Mouse (Mus musculus) liver, embryonic 14.5 days (tissue): ENCODE measurements at regions not wholly inside any gene's neighbourhood (a gene's known extent, or its start where the extent isn't known, plus 50 kb on each side); places are given as distances from the start of the nearest gene placed in this dataset.

Experiments
- ATAC-seq: fragments of 200-750 bp; cut with Nextera tagmentation; 2 replicates; pipeline ENCODE4 v1.8.0; 2017; ENCODE audit warnings: moderate number of reproducible peaks, mild to moderate bottlenecking, moderate library complexity; ENCODE audit not compliant: insufficient read depth
- DNase-seq, 3 experiments: peaks; one replicate each; pipeline ENCODE4 v3.0.0-alpha.2; 2012 to 2013; ENCODE audit warnings: low read depth in 3 of 3, low spot score in 3 of 3
- H3K27ac ChIP-seq: fragments of 300-500 bp; sonication (generic); 2 replicates; pipeline ENCODE4 v1.5.1; 2014; ENCODE audit warnings: moderate library complexity, mild to moderate bottlenecking, control low read depth, inconsistent platforms
- H3K27me3 ChIP-seq: fragments of 300-500 bp; sonication (generic); 2 replicates; pipeline ENCODE4 v1.6.1; 2014; ENCODE audit warnings: mild to moderate bottlenecking, low read length, moderate library complexity; ENCODE audit not compliant: control insufficient read depth, insufficient read depth
- H3K36me3 ChIP-seq: fragments of 300-500 bp; sonication (generic); replicated peaks from 2 replicates; pipeline ENCODE4 v1.6.1; 2014; ENCODE audit warnings: low read depth; ENCODE audit not compliant: control insufficient read depth, insufficient read depth
- H3K4me1 ChIP-seq, 2 experiments: fragments of 200-500 bp in 1 of 2; fragments of 300-500 bp in 1 of 2; sonication (generic) in 1 of 2; replicated peaks; 2 replicates each; pipeline ENCODE4 v1.6.1; 2012 to 2014; ENCODE audit warnings: antibody characterized with exemption in 1 of 2, inconsistent platforms in 1 of 2, low read length in 1 of 2; ENCODE audit not compliant: control insufficient read depth in 2 of 2, insufficient read depth in 2 of 2
- H3K4me2 ChIP-seq: fragments of 300-500 bp; sonication (generic); 2 replicates; pipeline ENCODE4 v1.6.1; 2014; ENCODE audit warnings: low read depth, mild to moderate bottlenecking, control low read depth, moderate library complexity
- H3K4me3 ChIP-seq, 2 experiments: fragments of 200-500 bp in 1 of 2; fragments of 300-500 bp in 1 of 2; sonication (generic) in 1 of 2; 2 replicates each; pipeline ENCODE4 v1.5.1; 2012 to 2014; ENCODE audit warnings: low read depth in 2 of 2, low read length in 2 of 2, mild to moderate bottlenecking in 2 of 2, control low read depth in 1 of 2, inconsistent platforms in 1 of 2, moderate library complexity in 1 of 2; ENCODE audit not compliant: insufficient read depth in 1 of 2
- H3K9ac ChIP-seq: fragments of 300-500 bp; sonication (generic); replicated peaks from 2 replicates; pipeline ENCODE4 v1.6.1; 2014; ENCODE audit warnings: mild to moderate bottlenecking, control low read depth, moderate library complexity
- H3K9me3 ChIP-seq: fragments of 300-500 bp; sonication (generic); 2 replicates; pipeline ENCODE4 v1.6.1; 2016; ENCODE audit warnings: low read length, mixed read lengths; ENCODE audit not compliant: control insufficient read depth
- CTCF ChIP-seq: IDR thresholded peaks from 2 replicates; pipeline ENCODE4 v1.5.1; 2016; ENCODE audit warnings: antibody characterized with exemption, low read depth, control low read depth
- EP300 ChIP-seq: IDR thresholded peaks from 2 replicates; pipeline ENCODE4 v1.6.1; 2016; ENCODE audit warnings: antibody characterized with exemption, low read depth
- WGBS: fragments of 180-500 bp; shearing (Covaris S2); extraction: QIAGEN DNeasy Blood & Tissue Kit; methylation state at CpG from one replicate; pipeline ENCODE4 v1.1.7; 2014; ENCODE audit not compliant: insufficient replicate concordance; 5-methylcytosine and 5-hydroxymethylcytosine counted together

DNA sequence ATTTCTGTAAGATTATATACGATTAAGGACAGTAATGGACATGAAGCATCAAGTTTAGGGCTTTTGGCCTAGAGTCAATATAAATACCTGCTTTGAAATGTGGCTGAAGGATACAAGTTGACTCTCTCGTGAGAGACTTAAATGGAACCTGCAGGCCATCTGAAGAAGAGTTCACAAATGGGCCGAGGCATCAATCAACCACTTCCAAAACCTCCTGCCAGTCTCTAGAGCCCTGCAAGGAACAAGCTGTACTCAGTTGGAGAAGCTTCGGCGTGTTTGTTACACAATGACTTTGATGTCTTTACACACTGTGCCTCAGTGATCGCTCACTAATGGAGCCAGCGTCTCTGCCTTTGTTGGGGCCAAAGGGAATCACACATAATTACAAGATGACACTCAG, 146.1 kb upstream of the Ccnd2 start:
- no peaks in the 10 kb centered on the region for H3K9me3 ChIP-seq
- H3K4me1 ChIP-seq: no peaks in the 10 kb centered on the region
- H3K27ac ChIP-seq: no peak overlapping the region
- H3K27me3 ChIP-seq: no peaks in the 10 kb centered on the region
- no peak overlapping the region for H3K9ac ChIP-seq
- DNase-seq (no peak), ATAC-seq (no peak)
- 66% methylated on average over 7 of the region's 7 CpGs for WGBS
- no peaks in the 10 kb centered on the region for H3K36me3 ChIP-seq
- no peak for TF ChIP-seq CTCF
- no peak for TF ChIP-seq EP300
- no peak overlapping the region for H3K4me3 ChIP-seq
- no peak overlapping the region for H3K4me2 ChIP-seq

DNA sequence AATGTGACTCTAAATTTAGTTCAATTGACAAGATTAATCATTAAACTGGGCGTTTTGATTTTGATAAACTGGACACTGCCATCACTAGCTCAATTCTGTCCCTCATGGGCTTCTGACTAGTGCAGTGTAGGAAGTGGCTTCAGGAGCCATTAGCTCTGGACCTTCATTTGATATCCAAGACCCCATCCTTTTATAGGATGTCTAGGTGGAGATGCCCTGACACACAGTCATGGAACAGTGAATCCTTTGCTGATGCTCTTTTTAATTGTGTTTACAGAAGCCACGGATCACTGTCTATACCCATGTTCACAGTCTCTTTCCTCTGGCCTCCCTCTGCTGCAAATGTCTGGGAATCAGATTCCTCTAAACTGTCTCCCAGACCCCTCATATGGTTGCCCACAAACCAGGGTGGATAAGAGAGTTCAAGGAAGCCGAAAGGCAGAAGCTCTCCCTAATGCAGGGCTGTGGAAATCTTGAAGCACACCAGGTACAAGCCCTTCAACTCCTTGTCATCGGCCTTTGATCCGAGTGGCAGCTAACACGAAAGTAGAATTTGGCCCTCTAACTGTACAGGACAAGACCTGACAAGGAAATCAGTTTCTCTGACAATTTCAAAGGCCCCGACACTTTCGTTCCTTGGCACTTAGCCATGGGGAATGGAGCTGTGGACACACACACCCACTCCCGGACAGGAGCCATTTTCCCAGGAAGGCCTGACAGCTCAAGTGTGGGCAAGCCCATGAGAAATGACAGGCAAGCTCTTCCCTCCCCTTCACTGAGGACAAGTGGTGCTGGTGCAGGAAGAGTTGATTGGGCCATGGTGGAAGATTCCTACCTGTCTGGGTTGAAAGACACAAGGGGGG, 135.2 kb upstream of the Parp11 start:
- WGBS: 65% methylated on average over 9 of the region's 9 CpGs
- no peak overlapping the region for H3K9ac ChIP-seq
- no peak overlapping the region for H3K4me2 ChIP-seq
- H3K27ac ChIP-seq: no peak overlapping the region
- no peak for ATAC-seq
- peaks cover 0 to 6% of the 10 kb centered on the region in 2 experiments; a peak in 1 of 4 replicates for H3K4me1 ChIP-seq
- H3K36me3 ChIP-seq: no peaks in the 10 kb centered on the region
- no peaks in the 10 kb centered on the region for H3K9me3 ChIP-seq
- no peaks in the 10 kb centered on the region; the same call in none of the 2 replicates for H3K27me3 ChIP-seq
- no peak for DNase-seq
- H3K4me3 ChIP-seq: no peak overlapping the region
- no peak for TF ChIP-seq CTCF
- no peak for TF ChIP-seq EP300

DNA sequence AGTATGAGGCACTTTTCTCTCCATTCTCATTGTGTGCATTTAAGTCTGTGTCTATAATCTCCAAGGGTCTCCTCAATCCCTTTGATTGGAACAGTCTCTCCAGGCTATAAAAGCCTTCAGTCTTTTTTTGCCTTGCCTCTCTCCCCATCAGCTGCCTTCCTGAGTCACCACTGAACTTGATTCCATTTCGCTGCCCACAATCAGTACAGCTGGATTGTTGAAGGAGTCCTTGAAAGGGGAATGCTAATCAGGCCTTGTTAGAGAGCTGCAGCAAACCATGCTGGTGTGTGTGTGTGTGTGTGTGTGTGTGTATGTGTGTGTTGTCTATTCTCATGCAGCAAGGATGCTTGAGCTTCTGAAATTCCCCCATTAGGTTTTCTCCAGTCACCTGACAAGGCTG, 129.3 kb upstream of the Parp11 start:
- H3K4me3 ChIP-seq: no peak overlapping the region
- H3K27ac ChIP-seq: no peak overlapping the region
- no peaks in the 10 kb centered on the region for H3K36me3 ChIP-seq
- peaks cover 35 to 40% of the 10 kb centered on the region in 2 experiments for H3K4me1 ChIP-seq
- DNase-seq: no peak
- WGBS: 59% methylated on average over 1 of the region's 1 CpGs
- H3K9ac ChIP-seq: no peak overlapping the region
- no peaks in the 10 kb centered on the region for H3K9me3 ChIP-seq
- H3K4me2 ChIP-seq: no peak overlapping the region
- ATAC-seq: no peak
- no peaks in the 10 kb centered on the region; the same call in 1 of the 2 replicates for H3K27me3 ChIP-seq
- TF ChIP-seq CTCF: no peak
- TF ChIP-seq EP300: no peak

DNA sequence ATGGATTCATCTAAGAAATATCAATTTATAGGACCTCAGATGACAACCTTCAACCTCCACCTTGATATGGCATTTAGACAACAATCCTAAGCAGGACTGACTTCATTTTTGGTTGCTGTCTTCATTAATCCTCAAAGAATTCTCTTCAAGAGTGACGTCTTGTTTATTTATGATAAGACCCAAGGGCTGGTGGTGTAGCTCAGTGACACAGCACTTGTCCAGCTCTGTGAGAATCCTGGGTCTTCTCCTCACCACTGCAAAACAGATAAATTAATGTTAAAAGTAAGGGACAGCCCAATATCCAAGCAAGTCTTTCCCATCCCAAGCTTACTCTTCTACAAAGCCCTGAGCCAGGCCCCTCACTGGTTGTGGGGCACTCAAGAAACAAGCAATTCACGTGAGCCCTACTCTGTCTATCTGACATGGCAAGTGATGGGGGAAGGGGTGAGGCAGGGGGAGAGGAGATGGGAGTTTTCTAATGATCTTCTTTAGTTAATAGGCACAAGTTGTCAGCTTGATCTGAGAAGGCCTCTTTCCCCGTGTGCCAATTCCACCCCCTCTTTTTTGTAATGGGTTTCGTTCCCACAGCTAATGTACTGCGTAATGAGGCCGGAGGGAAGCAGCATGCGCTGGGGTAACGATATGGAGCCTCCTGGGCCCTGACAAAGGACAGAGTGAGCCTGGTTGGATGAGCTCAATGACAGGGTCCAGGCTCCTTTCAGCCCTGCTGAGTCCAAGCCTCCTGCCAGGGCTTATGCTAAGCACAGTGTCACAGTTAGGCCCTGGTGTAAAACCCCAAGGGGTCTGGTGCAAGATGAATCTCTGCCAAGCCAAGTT, 127.7 kb upstream of the Parp11 start:
- DNase-seq (no peak), ATAC-seq (no peak)
- H3K9me3 ChIP-seq: no peaks in the 10 kb centered on the region
- no peaks in the 10 kb centered on the region for H3K27me3 ChIP-seq
- H3K4me1 ChIP-seq: peaks cover 51 to 56% of the 10 kb centered on the region in 2 experiments
- H3K27ac ChIP-seq: peak overlapping the region; percentile 94
- no peak overlapping the region for H3K4me3 ChIP-seq
- H3K36me3 ChIP-seq: no peaks in the 10 kb centered on the region
- WGBS: 71% methylated on average over 8 of the region's 8 CpGs
- H3K4me2 ChIP-seq: peak overlapping the region; percentile 21; the same call in 1 of the 2 replicates
- H3K9ac ChIP-seq: peak overlapping the region; percentile 27
- TF ChIP-seq EP300: no peak
- no peak for TF ChIP-seq CTCF

DNA sequence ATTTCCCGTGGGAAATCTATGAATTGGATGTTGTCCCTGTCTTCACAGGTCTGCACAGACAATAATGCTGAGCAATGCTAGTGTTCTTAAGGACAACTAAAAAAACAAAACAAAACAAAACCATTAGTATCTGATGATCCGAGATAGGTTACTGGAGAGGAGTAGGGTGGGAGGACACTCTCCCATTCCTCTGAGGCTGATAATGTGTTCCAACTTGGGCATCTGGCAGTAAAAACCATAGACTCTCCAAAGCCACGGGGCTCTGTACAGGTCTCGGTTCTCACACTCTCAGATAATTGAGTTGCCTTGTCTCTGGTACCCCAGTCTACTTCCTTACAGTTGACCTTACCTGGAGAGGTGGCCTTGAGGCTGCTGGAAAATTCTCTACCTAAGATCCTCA, 126.0 kb upstream of the Parp11 start:
- Histone ChIP-seq H3K4me3 (no peak overlapping the region), H3K27ac (peak overlapping the region; percentile 94), H3K9me3 (no peaks in the 10 kb centered on the region), H3K27me3 (no peaks in the 10 kb centered on the region), H3K4me2 (peak overlapping the region; percentile 71), H3K4me1 (peaks cover 68 to 71% of the 10 kb centered on the region in 2 experiments), H3K36me3 (no peaks in the 10 kb centered on the region), H3K9ac (peak overlapping the region; percentile 38; the same call in 1 of the 2 replicates)
- ATAC-seq: peak; percentile 54
- DNase-seq: no peak
- WGBS: 30% methylated on average over 4 of the region's 4 CpGs
- TF ChIP-seq EP300 (no peak), CTCF (no peak)
